Mouse (Mus musculus): ENCODE data around the gene Angptl8. TPM values are rescaled to one million over a fixed set of nuclear protein-coding genes. Genes with fewer than 3 reads are reported as not detected.

Angptl8 gene
- total RNA-seq, 2 experiments from 2014 or later: 1.5 TPM; not detected in 1

DNA sequence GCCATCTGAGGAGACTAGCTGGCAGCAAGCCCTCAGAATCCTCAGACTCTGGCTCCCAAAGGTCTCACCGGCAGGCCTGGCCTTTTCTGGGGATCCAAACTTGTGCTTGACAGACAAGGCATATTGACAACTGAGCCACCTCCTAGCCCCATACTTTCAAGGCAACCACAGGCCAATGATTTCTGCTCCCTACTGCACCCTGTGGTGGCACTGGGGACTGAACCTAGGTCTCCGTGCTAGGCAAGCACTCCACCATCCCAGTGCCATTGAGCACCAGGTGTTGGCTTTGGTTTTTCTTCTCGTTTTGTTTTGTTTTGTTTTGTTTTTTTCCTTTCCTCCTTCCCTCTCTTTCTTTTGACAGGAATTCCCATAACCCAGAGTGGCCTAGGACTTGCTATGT lies 26.7 kb upstream of the Angptl8 start:
- 0 out of 2 replicates have a peak, but pooled peaks have one; percentile 21 for ATAC-seq (replicated peaks; ENCODE audit: poor library complexity, severe bottlenecking)

DNA sequence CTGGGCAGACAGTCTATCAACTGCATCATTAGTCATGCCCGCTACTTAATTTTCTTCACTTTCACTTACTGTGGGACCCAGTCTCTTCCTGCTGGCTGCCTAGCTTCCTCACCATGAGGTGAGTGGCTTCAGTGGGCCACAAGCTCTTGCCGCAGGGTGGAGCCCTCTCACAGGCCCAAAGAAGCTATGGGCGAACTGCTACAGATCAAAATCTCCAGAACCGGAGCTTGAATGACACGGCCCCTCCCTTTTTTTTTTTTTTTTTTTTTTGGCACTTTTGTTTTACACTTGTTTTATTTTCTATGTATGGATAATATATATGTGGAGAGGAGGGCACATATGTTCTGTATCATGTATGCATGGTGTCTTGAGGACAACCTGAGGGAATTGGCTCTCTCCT lies 24.1 kb upstream of the Angptl8 start:
- no peak; the same call in 1 of the 2 replicates for ATAC-seq (replicated peaks; ENCODE audit: poor library complexity, severe bottlenecking)

DNA sequence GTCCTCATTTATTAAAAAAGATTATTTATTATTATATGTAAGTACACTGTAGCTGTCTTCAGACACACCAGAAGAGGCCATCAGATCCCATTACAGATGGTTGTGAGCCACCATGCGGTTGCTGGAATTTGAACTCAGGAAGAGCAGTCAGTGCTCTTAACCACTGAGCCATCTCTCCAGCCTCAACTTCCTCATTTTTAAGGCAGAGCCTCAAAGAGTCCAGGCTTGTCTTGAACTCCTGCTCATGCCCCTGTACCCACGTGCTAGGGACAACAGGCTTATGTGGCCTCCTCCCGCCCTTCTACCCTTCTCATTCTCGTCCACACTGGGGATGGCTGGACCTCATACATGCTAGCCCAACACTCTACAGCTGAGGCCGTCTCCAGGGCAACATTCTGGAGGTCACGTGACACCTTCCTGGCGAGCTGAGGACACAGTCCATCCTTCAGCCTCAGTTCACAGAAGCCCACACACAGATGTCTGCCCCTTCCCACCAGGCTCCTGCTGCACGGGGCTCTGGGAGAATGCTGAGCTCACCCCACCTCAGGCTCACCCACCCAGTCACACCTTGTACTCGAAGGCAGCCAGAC lies 18.5 kb upstream of the Angptl8 start:
- ATAC-seq (replicated peaks; ENCODE audit: poor library complexity, severe bottlenecking): peak; percentile 74

DNA sequence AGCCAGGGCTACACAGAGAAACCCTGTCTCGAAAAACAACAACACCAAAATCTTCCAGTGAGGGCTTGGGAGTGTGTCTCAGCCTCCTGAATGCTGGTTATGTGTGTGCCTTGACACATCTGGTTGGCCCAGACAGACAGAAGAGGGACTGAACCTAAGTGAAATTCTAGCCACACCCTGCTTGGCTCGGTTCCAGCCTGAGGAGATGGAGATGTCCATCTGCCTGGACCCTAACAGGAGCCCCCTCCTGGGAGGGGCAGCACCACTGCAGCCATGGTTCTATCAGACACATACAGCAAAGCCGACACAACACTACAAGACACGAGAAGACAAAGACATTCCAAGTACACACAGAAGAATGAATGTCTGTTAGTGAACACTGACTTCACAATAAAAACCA lies 17.2 kb upstream of the Angptl8 start:
- ATAC-seq (replicated peaks; ENCODE audit: poor library complexity, severe bottlenecking): no peak

DNA sequence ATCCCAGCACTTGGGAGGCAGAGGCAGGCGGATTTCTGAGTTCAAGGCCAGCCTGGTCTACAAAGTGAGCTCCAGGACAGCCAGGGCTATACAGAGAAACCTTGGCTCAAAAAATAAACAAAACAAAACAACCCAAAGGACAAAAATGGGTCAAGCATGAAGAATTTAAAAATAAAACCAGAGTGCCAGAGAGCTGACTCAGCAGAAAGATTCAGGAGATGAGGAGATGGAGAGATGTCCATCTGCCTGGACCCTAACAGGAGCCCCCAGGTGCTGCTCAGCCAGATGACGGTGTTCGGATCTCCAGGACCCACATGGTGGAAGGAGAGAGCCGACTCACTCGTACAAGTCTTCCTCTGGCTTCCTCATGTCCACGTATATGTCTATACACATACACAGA lies 16.7 kb upstream of the Angptl8 start:
- ATAC-seq (replicated peaks; ENCODE audit: poor library complexity, severe bottlenecking): no peak

DNA sequence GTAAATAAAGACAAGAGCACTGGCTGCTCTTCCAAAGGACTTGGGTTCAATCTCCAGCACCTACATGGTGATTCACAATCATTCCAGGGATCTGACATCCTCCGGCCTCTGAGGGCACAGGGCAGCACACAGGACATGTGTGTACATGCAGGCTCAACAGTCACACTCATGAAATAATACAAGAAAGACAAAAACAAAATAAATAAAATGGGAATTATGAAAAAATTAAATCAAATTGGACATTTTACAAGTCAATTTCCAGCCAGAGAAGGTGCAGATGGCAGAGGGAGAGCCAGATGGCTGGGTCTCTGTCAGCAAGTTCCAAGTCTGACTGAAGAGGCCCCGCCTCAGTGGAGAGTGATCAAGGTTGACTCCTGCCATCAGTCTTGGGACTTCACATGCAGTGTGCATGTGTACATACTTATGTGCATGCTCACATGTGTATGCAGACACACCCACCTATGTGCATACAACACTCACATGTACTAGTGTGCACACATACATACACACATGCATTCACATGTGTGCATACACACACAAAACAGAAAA lies 16.1 kb upstream of the Angptl8 start:
- no peak for ATAC-seq (replicated peaks; ENCODE audit: poor library complexity, severe bottlenecking)

DNA sequence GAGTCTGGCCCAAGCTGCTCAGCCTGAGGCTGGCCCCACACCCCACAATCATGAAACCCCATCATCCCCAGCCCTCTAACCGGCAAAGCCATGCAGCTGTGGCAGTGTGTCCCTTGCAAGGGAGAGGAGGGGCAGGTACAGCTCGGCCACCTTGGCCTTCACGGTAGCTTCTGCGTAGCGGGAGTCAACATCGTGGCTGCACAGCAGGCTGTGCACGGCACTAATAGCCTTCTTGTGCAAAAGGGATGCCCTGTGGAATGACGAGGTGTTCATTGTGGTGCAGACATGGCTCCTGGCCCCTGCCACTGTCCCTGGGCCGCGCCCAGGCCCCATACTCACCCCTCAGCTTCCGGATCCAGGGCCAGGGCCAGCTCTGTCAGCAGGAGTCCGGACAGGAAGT lies 15.1 kb upstream of the Angptl8 start:
- ATAC-seq (replicated peaks; ENCODE audit: poor library complexity, severe bottlenecking): no peak

DNA sequence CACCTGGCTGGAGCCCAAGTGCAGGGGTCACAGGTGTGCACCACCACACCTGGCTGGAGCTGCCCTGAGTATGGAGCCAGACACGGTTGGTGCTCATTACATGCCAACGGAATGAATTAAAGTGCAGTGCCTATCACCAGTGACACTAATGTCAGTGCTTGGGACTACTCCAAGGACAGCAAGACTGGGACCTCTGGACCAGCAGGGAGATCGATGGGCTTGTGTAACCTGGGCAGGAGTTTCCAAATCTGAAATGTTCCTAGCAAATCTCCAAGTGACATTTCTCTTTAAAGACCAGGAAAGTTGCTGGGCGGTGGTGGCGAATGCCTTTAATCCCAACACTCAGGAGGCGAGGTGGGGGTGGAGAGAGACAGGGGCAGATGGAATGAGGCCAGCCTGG lies 12.6 kb upstream of the Angptl8 start:
- ATAC-seq (replicated peaks; ENCODE audit: poor library complexity, severe bottlenecking): no peak

DNA sequence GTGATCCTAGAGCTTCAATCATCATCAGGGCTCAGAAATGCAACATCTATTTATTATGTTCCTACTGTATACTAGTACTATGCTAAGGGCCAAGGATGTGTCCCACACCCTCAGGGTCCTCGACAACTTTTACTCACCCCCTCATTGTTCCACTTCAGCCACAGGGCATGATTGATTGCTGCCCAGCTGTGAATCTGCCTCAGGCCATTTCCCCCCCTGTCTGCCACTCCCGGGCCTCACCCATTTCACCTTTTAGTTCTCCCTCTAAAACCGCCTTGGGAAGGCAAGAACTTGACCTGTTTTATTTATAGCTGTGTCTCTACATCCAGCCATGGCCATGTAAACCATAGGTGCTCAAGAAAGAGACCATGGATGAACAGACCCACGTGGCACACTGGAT lies 11.4 kb upstream of the Angptl8 start:
- no peak for ATAC-seq (replicated peaks; ENCODE audit: poor library complexity, severe bottlenecking)

DNA sequence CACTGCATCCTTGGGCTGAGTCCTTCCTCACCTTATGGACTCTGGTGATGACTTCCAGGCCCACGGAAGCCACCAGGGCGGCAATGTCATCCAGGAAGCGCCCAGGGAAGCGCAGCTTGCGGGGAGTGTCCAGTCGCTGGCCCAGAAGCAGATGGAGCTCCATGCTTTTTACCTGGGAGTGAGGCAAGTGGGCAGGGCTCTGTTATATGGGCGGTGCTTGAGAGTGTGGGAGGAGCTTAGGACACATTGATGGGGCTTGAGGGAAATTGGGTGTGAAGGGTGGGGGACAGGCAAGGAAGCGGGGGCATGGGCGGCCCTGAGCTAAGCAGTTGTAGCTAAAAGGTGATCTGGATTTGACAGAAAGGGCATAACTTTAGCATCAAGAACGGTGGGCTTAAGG lies 10.9 kb upstream of the Angptl8 start:
- no peak for ATAC-seq (replicated peaks; ENCODE audit: poor library complexity, severe bottlenecking)

DNA sequence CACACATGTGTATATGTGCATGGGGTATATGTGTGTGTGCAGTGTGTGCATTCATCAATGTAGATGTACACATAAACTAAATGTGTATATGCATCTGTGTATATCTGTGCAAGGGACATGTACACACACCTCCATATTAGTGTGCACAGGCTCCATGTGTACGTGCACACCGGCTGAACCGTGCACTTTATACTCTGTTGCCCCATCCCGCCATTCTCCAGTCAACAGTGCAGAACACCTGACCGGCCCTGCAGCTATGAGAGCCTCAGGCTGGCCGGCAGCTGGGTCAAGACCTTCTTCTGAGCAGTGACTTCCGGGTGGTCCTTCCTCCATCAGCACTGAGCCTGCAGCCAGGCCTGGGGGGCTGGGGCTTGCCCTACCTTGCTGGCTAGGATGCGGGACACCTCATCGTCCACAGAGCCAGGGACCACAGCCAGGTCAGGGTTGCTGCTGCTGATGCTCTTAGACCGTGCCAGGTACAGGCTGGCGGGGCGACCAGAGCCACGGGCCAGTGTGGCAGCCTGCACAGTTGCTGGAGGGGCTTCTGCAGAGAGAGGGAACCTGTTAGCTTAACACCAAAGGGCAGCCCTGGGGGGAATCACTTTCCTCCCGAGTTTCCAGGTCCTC lies 5.4 kb upstream of the Angptl8 start:
- ATAC-seq (replicated peaks; ENCODE audit: poor library complexity, severe bottlenecking): no peak

DNA sequence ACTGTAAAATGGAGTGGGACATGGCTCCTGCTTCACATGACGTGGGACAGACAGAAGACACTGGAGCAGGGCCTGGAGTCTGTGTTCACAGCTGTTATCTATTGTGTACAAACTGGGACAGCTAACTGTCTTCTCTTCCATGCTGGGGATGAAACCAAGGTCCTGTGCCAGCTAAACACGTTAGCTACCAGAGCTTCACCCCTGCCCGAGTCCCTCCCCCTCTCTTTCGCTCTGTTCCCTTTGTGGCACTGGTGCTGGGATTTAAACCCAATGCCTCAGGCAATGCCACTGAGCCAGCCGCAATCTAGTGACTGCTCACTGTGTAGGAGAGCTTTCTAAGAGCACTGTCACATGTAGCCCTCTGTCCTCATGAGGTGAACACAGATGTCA lies 4.9 kb upstream of the Angptl8 start:
- no peak for ATAC-seq (replicated peaks; ENCODE audit: poor library complexity, severe bottlenecking)

DNA sequence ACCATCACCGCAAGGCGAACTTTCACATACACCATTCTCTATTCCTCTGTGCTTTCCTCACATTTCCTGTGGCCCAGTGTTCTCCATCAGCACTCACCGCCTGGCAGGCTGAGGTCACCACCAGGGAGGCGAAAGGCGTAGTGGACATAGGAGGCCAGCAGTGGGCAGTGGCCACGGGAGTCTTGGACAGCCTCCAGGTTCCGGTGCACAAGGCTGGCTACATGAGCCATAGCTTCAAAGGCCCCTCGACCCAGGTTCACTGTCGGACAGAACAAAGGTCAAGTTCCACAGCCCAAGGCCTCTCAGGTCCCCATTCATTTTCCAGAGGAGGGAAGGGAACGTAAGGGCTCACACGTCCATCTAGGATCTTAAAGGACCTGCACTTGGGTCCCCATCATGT lies 4.4 kb upstream of the Angptl8 start:
- ATAC-seq (replicated peaks; ENCODE audit: poor library complexity, severe bottlenecking): no peak

DNA sequence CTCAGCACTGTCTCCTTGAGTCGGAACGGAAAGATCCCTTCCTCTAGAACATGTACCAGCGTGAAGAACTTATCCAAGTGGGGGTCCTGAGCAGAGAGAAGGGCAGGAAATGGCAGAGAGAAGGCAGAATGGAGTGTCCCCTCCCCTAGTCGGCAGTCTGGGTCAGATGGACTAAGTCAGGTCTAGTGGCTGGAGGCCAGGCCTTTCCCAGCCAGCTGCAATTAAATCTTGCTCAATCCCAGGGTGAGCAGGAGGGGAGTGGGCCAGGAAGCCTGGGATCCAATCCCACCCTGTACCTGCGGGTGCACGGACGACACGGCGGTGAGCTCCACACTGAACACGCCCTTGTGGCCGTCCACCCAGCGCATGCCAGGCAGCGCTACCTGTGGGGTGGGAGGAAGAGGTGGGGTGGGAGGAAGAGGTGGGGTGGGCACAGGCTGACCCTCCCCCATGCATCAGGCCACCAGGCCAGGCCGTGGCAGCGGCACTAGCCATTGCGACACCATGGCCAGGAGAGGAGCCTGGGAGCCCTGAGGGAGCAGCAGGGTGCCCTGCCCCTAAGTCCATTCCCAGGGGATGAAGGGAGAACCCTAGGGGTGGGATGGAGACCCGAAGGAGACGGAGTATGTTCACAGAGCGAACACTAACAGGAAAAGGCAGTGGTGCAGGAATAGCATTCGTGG lies 3.6 kb upstream of the Angptl8 start:
- ATAC-seq (replicated peaks; ENCODE audit: poor library complexity, severe bottlenecking): no peak

DNA sequence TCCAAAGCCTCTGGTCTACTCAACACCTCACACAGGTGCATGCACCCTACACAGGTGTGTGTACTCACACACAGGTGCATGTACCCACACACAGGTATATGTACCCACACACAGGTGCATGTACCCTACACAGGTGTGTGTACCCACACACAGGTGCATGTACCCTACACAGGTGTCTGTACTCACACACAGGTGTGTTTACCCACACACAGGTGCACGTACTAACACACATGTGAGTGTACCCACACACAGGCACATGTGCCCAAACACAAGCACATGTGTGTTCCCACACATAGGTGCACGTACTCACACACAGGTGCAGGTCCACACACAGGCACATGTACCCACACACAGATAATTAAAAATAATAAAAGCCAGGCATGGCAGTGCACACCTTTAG lies 2.4 kb downstream of the Angptl8 start:
- no peak for ATAC-seq (replicated peaks; ENCODE audit: poor library complexity, severe bottlenecking)

DNA sequence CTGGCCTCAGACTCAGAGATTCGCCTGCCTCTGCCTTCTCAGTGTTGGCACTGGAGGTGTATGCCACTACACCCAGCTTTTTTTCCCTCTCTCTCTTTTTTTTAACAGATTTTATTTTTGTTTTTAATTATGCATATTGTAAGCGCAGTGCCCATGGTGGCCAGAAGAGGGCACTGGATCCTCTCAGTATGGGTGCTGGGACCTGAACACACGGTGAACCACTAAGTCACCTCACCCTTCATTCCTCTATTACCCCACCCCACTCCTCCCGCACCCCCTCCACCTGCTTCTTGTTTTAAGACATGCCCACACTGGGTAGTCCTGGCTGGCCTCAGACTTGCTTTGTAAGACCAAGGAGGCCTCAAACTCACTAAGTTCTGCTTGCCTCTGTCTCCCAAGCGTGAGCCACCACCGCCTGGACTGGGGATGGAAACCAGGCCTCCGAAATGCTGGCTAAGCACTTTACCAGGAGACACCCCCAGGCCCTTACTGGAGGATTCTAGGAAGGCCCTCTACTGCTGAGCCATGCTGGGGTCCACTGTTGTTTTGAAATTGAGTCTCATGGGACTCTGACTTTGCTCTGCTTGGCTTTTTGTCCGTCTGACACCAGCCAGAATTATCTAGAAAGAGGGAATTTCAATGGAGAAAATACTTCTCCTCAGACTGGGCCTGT lies 4.9 kb downstream of the Angptl8 start:
- peak; percentile 73 for ATAC-seq (replicated peaks; ENCODE audit: poor library complexity, severe bottlenecking)

DNA sequence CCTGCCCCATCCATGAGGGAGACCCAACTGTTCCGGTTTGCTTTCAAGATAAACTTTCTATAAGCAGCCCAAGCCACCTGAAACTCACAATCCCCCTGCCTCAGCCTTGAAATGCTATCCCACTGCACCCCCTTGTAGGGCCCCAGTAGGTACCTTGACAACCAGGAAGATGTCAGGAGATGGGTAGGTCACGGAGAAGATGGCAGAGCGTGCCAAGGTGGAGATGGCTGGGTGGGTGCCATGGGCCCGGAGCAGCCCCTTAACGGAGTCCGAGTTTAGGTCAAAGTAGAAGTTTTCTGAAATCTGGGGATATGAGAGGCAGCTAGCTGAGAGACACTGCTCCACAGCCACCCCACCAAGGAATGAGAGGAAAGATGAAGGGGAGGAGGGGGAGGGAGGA lies 6.0 kb downstream of the Angptl8 start:
- ATAC-seq (replicated peaks; ENCODE audit: poor library complexity, severe bottlenecking): no peak

DNA sequence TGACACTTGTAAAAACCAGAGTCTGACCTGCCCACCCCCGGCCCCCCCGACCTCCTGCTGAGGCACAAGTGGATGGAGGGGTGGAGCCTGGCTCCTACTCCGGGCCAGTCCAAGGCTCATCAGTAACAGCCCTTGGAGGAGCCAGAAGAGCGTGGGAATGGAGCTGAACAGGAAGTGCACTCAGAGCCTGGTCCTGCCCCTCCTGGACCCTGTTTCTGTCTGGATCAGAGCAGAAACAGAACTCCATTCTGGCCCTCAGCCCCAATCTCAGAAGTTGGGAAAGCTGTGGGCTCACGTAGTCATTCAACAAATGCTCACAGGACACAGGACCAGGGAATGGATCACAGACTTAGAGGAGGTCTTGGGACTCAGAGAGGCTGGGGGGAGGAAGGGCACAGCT lies 7.1 kb downstream of the Angptl8 start:
- ATAC-seq (replicated peaks; ENCODE audit: poor library complexity, severe bottlenecking): no peak

DNA sequence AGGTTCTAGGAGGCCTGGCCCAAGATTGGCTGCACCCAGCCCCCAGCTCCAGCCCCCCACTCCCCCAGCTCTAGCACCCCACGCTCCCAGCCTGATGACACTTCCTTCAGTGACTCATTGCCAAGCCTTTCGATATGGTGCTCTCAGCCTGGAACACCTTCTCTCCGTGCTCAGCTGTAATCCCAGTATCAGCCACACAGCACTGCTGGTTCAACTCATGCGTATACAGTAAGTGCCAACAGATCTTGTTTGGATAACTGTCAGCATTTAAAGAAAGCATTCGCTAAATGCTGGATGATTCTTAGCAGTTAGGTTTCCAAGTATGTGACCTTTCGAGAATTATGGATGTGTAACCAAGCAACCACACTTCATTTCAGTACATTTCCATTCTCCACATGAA lies 7.8 kb downstream of the Angptl8 start:
- no peak for ATAC-seq (replicated peaks; ENCODE audit: poor library complexity, severe bottlenecking)

DNA sequence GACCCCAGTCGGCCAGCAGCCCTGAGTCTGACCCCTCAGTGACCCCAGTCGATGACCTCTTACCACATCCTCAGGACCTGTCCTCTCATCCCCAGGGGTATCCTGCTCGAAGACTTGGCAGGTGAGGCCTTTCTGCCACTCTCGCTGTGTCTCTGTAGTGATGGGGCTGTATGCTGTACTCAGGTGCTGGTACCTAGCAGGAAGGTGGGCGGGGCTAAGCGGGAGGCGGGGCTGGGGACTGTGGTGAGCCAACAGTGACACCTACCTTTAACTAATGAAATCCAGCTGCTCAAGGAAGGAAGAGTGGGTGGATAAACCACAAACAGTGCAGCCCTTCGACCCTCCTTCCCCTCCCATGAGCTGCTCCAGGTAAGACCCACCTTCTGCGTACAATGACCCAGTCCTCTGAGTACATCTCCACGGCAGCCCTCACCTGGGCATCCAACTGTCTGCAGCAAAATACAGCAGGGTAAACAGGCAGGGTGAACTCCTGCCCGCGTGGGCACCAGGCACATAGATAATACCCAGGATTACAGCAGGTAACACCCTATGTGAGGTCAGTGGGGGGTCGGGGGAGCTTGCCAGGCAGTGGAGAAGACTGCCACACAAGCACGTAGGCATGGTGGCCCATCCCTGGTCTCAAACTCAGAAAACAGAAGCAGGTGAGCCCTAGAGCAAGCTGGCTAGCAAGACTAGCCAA lies 10.2 kb downstream of the Angptl8 start:
- ATAC-seq (replicated peaks; ENCODE audit: poor library complexity, severe bottlenecking): no peak
